Mouse (Mus musculus) cerebellum, adult 2 months (tissue): ENCODE results near the gene Myl4. TPM values are rescaled to one million over a fixed set of nuclear protein-coding genes. Genes with fewer than 3 reads are reported as not detected.

Experiments used
- DNase-seq, 2 experiments: peaks; one replicate each; pipeline ENCODE4 v3.0.0; 2021
- H3K27ac ChIP-seq: fragments of 200-500 bp; 2 replicates; pipeline ENCODE4 v1.5.1; 2012; ENCODE audit warnings: low read length, control low read depth, inconsistent platforms; ENCODE audit not compliant: insufficient read depth
- H3K27me3 ChIP-seq: fragments of 200-500 bp; 2 replicates; pipeline ENCODE4 v1.6.1; 2012; ENCODE audit warnings: inconsistent platforms, mild to moderate bottlenecking, low read length, moderate library complexity; ENCODE audit not compliant: control insufficient read depth, insufficient read depth
- H3K4me1 ChIP-seq: fragments of 200-500 bp; 2 replicates; pipeline ENCODE4 v1.6.1; 2011; ENCODE audit warnings: low read length; ENCODE audit not compliant: control insufficient read depth, insufficient read depth
- H3K4me3 ChIP-seq: fragments of 200-500 bp; replicated peaks from 2 replicates; pipeline ENCODE3; 2011; ENCODE audit warnings: mild to moderate bottlenecking, low read depth, low read length, control low read depth; ENCODE audit not compliant: insufficient read depth
- CTCF ChIP-seq: fragments of 200-500 bp; IDR thresholded peaks from 2 replicates; pipeline ENCODE4 v1.5.1; 2011; ENCODE audit warnings: low read depth, mild to moderate bottlenecking, control low read depth, low read length, moderate library complexity, borderline replicate concordance; ENCODE audit not compliant: insufficient read depth
- POLR2A ChIP-seq: fragments of 200-500 bp; IDR thresholded peaks from 2 replicates; pipeline ENCODE4 v1.6.1; 2011; ENCODE audit warnings: low read length, control low read depth, borderline replicate concordance; ENCODE audit not compliant: insufficient read depth
- WGBS: fragments of 180-500 bp; shearing (Covaris S2); methylation state at CpG from one replicate; pipeline ENCODE4 v1.1.7; 2018; 5-methylcytosine and 5-hydroxymethylcytosine counted together
- polyA plus RNA-seq: library from polyadenylated mRNA; depleted of rRNA; stranded (reverse); fragments of >200 nt; gene quantifications from 2 replicates; pipeline ENCODE4 v1.2.3, GENCODE M21; 2012; rRNA removed

Myl4 gene
- polyA plus RNA-seq, 1 experiment = 2.5 TPM

DNA sequence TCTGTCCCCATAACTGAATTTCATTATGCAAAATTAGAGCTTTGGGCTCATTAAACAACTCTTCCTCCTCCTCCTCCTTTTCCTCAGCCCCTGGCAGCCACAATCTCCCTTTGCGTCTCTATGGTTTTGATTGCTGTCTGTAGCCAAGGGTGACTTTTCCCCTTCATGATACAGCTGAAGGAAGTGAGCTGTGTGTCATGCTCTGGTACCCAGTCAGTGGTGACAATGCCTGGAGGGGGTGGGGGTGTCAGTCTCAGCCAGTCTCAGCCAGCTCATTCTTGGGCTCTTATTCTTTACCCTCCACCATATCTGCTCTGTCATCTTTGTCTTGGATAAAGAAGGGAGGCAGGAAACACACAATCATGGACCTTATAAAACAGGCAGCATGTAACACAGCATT, 80.8 kb downstream of the Myl4 start:
- peaks cover 16% of the 10 kb centered on the region for H3K4me1 ChIP-seq
- no peak for TF ChIP-seq CTCF
- no peak for TF ChIP-seq POLR2A

DNA sequence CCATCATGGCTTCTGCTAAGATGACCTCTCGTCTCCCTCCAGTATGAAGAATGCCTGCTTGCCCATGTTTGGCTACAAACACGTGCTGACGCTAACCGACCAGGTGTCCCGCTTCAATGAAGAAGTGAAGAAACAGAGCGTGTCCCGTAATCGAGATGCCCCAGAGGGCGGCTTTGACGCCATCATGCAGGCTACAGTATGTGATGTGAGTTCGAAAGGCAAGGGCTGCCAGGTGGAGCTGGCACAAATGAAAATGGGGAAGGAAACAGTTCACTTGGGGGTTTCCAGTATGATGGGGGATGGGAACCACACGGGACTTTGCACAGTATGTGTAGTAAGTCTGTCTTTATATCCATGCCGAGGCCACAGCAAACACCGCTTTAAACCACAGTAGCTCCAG, 86.5 kb downstream of the Myl4 start:
- Histone ChIP-seq H3K4me3 (no peak overlapping the region), H3K27me3 (no peaks in the 10 kb centered on the region), H3K4me1 (no peaks in the 10 kb centered on the region; the same call in 1 of the 2 replicates), H3K27ac (no peak overlapping the region)
- DNase-seq = no peak
- WGBS = 94% methylated on average over 14 of the region's 14 CpGs
- TF ChIP-seq CTCF = no peak
- no peak for TF ChIP-seq POLR2A

More for the DNA sequence above, 80.8 kb downstream of the Myl4 start:
- Histone ChIP-seq H3K27me3 (no peaks in the 10 kb centered on the region), H3K27ac (peak overlapping the region; percentile 53; the same call in 1 of the 2 replicates), H3K4me3 (no peak overlapping the region)
- 83% methylated on average over 1 of the region's 1 CpGs for WGBS
- no peak for DNase-seq

DNA sequence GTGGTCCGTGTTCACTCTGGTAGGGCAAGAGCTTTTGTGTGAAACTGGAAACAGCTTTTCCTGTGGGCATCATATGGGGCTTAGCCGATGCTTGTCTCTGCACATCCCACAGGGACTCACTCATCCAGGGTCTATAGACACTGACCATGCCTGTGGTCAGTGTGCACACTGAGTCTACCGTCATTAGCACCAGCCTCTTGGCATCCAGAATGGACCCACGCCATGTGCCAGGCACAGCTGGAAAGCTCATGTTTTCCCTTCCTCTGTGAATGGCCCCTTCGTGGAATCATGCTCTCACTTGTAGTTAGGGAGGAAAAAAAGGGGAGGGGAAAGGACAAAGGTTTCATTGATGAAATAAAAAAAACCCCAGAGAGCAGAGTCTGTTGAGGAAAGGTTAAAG, 87.5 kb downstream of the Myl4 start:
- no peaks in the 10 kb centered on the region for H3K27me3 ChIP-seq
- DNase-seq = no peak
- WGBS = 33% methylated on average over 5 of the region's 5 CpGs

DNA sequence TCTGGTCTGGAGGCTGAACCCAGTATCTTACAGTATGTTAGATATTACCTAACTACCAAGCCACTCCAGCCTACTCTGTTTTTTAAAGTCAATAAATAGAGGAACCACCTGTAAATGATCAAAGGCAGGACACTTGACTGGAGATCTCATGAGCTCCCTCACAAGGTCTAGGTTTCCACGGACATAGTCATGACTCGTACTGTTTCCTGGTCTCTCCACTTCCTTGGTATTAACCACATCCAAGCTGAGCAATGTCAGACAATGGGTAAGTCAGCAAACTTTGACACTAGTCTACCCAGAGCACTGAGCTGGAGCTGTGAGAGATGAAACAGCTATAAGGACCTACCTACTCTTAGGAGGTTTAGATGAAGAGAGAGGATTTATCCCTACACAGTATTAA, 88.4 kb downstream of the Myl4 start:
- H3K27ac ChIP-seq = no peak overlapping the region
- no peak for DNase-seq
- no peak overlapping the region for H3K4me3 ChIP-seq
- 90% methylated on average over 2 of the region's 2 CpGs for WGBS
- no peaks in the 10 kb centered on the region for H3K27me3 ChIP-seq
- no peaks in the 10 kb centered on the region; the same call in 1 of the 2 replicates for H3K4me1 ChIP-seq
- no peak for TF ChIP-seq POLR2A
- TF ChIP-seq CTCF = no peak

More for the DNA sequence above, 87.5 kb downstream of the Myl4 start:
- no peak overlapping the region for H3K4me3 ChIP-seq
- no peak overlapping the region for H3K27ac ChIP-seq
- H3K4me1 ChIP-seq = no peaks in the 10 kb centered on the region; the same call in 1 of the 2 replicates
- no peak for TF ChIP-seq CTCF
- no peak for TF ChIP-seq POLR2A

DNA sequence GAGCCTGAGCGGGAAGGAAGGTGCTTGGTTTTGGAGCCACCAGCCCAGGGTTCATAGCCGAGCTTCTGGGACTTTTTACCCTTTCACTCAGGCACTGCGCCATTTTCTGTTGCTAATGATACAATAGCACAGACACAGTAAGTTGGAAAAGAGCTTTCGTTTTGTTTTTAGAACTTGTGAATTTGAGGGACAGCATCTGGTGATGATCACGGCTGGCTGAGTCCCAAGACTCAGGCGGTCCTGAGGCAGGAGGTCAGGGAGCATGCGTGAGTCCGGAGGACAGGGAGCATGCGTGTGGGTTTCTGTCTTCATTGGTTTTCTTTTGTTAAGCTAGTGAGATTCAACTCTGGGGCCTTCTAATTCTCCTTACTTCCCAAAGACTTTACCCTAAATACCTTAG, 89.2 kb downstream of the Myl4 start:
- Histone ChIP-seq H3K27me3 (no peaks in the 10 kb centered on the region), H3K4me3 (no peak overlapping the region), H3K4me1 (no peaks in the 10 kb centered on the region; the same call in 1 of the 2 replicates), H3K27ac (no peak overlapping the region)
- no peak for DNase-seq
- TF ChIP-seq POLR2A (no peak), CTCF (no peak)
- 77% methylated on average over 9 of the region's 9 CpGs for WGBS

DNA sequence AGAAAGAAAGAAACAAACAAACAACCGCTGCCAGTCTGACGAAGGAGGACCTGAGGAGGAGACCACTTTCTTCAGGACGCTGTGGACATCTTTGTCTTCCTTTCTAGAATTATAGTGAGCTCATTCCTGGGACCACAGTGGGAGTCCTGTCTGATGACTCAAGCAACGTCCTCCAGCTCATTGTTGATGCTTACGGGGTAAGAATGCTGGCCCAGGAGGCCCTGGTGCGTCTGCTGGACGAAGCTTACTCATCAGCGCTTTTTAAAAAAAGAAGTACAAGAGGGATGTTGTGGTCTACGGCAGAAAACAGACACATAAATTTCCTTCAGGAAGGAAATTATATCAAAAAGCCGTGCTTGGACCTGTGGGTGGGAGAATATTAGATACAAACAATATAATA, 90.4 kb downstream of the Myl4 start:
- TF ChIP-seq POLR2A = no peak
- no peak for TF ChIP-seq CTCF
- WGBS = 77% methylated on average over 10 of the region's 10 CpGs
- Histone ChIP-seq H3K4me1 (no peaks in the 10 kb centered on the region; the same call in 1 of the 2 replicates), H3K27ac (no peak overlapping the region), H3K27me3 (no peaks in the 10 kb centered on the region), H3K4me3 (no peak overlapping the region)
- no peak for DNase-seq

DNA sequence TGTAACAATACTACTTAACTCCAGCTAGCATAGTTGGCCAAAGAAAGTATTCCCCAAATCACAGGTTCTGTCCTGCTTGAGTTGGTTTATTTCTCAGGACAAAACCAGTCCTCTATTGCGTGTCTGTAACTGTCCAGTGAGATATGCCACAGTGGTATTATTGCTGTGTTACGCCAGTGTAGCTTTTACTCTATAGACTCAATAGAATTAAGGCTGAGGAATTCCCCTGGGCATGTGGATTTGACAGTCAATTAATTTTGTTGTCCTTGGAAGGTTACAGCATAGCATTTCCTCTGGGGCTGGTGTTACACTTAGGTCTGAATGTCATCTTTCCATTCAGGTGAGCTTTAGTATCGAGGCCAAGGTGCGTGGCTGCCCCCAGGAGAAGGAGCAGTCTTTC, 92.8 kb downstream of the Myl4 start:
- no peak for DNase-seq
- no peaks in the 10 kb centered on the region for H3K4me1 ChIP-seq
- H3K27me3 ChIP-seq = no peaks in the 10 kb centered on the region
- no peak overlapping the region for H3K27ac ChIP-seq
- no peak for TF ChIP-seq CTCF
- no peak for TF ChIP-seq POLR2A
- WGBS = 89% methylated on average over 4 of the region's 4 CpGs
- no peak overlapping the region for H3K4me3 ChIP-seq

Other genes with a start within 250 kb of the Myl4 start
- gene Kansl1, start 81.8 kb upstream of the Myl4 start, polyA plus RNA-seq = 87.7 and 91.0 TPM in 2 replicates
- gene Cdc27, start within 50 bp of the Myl4 start, polyA plus RNA-seq = 20.9 and 22.4 TPM in 2 replicates
- gene Itgb3, start 57.3 kb downstream of the Myl4 start, polyA plus RNA-seq = 2.0 and 2.1 TPM in 2 replicates
- 0.02 TPM in 2 replicates for gene Gm11639, start 135.0 kb downstream of the Myl4 start, polyA plus RNA-seq